Mouse (Mus musculus) layer of hippocampus, postnatal 36 days (tissue): Measurements from ENCODE around the gene BC048403. TPM values are rescaled to one million over a fixed set of nuclear protein-coding genes. Genes with fewer than 3 reads are reported as not detected.

Experiments used
- total RNA-seq, 2 experiments: library from RNA; stranded (reverse); gene quantifications; 2 replicates each; pipeline ENCODE4 v1.2.3; 2021

BC048403 gene
- total RNA-seq, 2 experiments from 2014 or later = 8.6 to 8.8 TPM

Other genes with a start within 250 kb of the BC048403 start
- 10 to 100 TPM; 51.9 to 53.7 TPM for gene Tbk1, start 153.2 kb upstream of the BC048403 start, total RNA-seq
- gene Xpot, start 113.6 kb upstream of the BC048403 start, total RNA-seq = 10 to 100 TPM; 65.7 to 73.6 TPM
- under 1 TPM; 0.32 to 0.48 TPM for gene D930020B18Rik, start 98.3 kb upstream of the BC048403 start, total RNA-seq